Mouse (Mus musculus) gastrocnemius, postnatal 14 days (tissue): ENCODE results near the gene Gjd2. TPM values are rescaled to one million over a fixed set of nuclear protein-coding genes. Genes with fewer than 3 reads are reported as not detected.

ENCODE experiments used
- DNase-seq: peaks from one replicate; pipeline ENCODE4 v3.0.0; 2021; ENCODE audit warnings: mixed read lengths
- intact Hi-C: fragments of 180-260 bp; cut with DNase I; formaldehyde crosslinking; loops from one replicate; pipeline ENCODE4 v1.15.1; 2025; ENCODE audit warnings: low total_unique reads
- total RNA-seq, 2 experiments: library from RNA; stranded (reverse); gene quantifications; 2 replicates each; pipeline ENCODE4 v1.2.3; 2021

Gjd2 gene
- total RNA-seq, 2 experiments from 2014 or later = not detected

DNA sequence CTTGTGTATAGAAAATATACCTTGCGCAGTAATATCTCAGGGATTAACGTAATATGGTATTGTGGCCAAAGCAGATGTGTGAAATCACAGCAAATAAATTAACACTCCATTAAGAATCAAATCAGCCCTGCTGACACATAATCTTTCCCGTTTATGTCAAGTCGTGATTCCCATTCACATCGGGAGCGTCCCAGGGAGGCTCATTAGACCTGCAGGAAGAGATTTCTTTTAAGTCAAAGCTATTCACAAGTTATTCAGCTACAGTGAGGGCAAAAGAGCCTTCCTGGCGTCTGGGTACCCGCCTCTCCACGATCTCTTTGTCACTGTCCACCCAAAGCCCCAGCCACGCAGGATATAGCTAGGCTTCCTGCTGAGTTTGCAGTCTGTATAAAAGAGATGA is 4.7 kb upstream of the Gjd2 start:
- intact Hi-C loops = no loop called here
- no peak for DNase-seq

DNA sequence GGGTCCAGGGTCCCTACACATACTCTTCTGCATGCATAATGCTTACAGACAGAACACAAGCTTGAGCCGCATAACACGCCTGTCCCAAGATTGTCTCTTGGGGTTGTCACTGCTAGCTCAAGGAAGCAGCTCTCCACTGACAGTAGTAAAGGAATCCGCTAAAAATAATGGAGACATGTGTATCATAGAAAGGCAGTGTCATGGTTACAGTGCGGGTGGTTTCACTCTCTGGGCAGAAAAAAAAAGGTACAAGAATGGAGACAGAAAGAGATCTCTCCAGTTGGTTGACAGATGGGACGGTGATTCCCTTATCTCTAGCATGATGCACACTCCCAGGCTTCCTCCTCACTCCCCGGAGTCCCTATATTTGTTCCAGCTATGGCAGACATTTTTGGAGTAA is 1.4 kb upstream of the Gjd2 start:
- DNase-seq = no peak
- intact Hi-C loops = no loop called here

DNA sequence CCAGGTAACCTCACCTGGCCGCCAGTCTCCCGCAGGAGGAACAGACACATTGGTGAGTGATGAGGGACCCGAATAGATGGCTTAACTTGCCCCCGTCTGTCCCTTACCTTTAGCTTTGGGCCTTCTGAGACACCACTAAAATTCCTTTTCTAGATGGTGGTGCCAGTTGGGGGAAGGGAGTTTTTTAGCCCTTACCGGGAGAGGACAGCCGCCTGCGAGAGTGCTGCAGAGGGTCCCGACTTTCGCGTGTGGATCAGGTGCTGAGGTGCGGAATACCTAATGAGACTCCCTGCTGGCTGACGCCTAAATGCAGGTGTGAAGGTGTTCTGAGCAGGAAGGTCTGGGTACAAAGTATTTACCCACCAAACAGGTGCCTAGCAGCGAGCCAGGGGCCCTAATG is 427 bp upstream of the Gjd2 start:
- intact Hi-C loops = no loop called here
- DNase-seq = no peak

DNA sequence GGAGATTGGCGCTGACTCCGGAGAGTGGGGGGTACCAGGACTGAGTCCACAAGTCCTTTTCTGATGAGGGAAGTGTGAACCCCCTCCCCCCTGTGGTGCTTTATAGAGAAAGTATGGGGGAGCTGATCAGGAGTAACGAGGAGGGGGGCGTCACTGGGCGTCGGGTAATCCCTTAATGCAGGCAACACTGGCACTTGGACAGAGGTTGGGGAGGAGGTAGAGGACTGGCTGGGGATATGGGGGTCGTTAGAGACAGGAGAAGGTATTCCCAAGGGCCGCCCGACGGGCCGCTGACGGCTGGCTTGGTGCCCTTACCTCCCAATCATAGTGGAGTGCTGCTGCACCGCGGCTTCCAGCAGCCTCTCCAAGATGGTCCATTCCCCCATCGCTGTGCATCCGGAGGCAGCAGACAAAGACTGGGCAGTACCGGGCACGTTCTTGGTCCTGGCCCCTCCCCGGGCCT is 639 bp downstream of the Gjd2 start:
- intact Hi-C loops = no loop called here
- no peak for DNase-seq

DNA sequence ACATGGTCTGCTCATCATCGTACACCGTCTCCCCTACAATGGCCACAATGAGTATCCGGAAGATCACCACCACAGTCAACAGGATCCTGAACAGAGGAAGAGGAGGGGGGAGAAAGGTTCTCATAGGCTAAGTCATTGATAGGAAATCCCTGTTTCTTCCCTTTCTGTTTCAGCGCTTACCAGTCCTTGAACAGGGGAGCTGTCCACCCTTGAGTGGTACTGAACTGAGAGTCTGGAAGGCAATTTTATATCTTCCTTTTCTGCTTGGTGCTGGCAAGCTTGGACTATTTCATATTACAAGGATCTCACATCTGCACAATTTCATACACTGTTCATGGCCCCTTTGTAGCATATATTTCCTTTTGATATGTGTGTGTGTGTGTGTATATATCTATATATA is 1.6 kb downstream of the Gjd2 start:
- peak; percentile 11 for DNase-seq
- intact Hi-C loops = no loop called here

DNA sequence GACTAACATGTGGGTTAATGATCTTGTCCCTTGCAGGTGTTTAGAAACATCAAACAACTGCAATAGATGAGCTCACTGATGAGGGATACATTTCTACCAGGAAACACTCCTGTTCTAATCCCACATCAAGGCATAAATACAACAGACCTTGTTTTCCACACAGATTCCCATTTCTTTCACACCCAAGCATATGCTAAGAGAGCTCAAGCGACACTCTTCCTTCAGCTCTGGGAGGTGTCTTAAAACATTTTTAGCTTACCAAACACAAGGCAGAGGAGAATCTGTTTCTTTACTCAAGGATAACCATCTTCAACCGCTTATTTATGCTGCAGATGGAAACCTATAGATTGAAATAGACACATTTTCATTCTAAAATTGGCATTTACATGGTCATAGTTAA is 5.1 kb downstream of the Gjd2 start:
- DNase-seq = no peak
- intact Hi-C loops = no loop called here

DNA sequence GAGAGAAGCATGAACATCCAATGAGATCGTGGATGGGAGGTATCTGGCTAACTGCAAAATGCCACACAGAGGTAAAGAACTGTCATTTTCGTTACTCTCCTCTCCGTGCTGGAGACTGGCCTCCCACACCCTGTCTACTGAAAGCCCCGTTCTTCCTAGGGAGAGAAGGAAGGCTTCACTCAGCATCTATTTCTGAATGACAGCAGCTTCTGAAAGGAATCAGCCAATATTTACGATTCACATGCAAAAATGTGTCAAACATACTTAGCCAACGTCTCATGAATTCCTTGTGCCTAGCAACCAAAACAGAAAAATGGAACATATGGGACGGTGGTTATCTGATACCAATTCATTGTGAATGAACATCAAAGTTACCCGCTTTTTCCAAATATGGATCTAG is 15.9 kb downstream of the Gjd2 start:
- intact Hi-C loops = no loop called here
- no peak for DNase-seq

DNA sequence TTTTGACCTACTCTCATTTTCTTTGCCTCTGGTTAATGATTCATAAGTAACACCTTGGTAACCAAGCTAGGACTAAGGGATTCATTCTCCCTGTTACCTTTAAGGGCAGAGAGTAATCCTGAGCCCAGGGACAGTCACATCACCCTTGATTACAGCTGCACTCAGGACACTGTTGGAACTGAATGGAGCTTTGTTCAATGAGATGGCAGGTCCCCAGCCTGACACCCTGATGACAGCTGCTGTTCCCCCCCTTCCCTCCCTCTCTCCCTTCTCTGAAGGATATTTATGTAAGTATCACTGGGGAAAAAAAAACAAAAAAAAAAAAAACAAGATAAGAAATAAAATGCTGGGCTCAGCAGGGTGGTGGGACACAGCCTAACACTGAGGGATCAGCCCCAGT is 16.5 kb downstream of the Gjd2 start:
- intact Hi-C loops = no loop called here
- no peak for DNase-seq

DNA sequence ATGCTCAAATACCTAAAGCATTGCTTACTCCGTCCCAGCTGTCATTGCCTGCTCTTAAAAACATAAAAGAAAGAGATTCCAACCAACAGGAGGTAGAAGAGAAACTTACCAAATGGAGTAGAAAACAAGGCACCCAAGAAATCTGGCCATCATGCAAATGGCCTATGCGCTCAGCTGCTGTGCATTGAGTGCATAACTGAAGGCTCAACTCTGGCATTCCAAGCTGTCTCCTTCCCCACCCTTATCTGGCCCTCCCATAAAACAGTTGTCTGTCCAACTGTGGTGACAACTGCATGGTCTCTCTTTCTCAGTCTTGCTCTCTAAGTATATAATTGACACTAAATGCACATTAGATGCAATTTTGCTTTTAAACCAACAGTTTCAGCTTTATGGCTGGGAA is 28.5 kb downstream of the Gjd2 start:
- intact Hi-C loops = no loop called here
- no peak for DNase-seq

DNA sequence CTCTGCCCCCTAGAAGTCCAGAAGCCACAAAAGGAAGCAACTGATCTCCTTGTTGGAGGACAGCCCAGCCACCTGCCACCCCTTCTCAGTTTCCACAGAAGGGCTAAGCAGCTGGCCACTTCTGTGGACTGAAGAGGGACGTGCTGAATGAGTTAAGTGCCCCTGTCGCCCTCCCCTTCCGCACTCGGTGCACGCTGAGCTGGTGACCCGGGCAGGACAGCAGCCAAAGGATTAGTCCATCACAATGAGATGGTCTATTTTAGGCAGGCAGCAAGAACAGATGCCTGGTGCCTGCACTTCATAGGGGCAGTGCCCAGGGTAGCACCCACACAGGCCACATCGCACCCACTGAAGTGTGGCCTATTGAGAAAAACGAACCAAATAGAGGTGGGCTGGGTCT is 32.8 kb downstream of the Gjd2 start:
- peak; percentile 66 for DNase-seq
- intact Hi-C loops = no loop called here

DNA sequence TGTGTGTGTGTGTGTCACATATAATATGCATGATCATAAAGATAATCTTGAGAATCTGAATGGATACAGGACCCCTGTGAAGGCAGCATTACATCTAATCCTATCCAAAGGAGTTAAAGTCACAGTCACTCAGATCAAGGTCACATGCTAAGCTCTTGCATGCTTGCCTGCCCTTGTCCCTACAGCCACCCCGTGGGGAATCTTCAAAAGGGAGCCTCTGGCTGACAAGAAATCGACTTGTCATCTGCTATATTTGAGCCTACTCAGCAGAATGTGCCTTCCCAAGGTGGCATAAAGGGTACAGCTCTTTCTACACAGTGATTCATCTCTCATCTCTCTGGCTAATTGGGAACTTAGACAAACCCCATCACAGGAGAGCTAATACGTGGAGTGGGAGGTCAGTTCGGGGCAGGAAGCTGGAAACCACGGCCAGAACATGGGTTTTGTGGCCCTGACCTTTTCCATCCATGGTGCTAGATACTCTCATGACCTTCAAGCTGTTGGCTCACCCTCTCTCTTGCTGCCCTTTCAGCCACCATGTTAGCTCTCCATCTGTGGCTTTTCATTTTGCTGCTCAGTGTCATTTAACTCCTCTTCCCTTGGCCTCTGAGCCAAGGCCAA is 35.2 kb downstream of the Gjd2 start:
- intact Hi-C loops = no loop called here
- no peak for DNase-seq

DNA sequence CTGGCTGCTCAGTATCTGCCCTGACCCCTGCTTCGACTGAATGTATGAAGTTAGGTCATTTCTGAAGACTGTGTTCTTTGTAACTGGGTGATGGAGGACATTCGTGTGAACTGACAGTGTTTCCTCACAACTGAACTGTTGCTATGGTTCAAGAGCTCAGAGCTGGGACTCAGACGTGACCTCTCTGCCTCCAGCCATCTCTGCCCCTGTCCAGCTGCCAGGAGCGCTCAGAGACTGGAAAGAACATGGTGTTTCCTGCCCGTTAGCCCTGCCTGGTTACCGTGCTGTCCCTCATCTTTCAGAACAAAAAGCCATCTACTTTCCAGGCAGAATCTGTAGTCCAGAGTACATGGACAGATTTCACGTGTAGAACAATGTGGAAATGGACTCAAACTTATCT is 39.5 kb downstream of the Gjd2 start:
- intact Hi-C loops = loop anchor here (5.0 kb wide), 1 partner anchor 173 kb away; no protein-coding TSS in a partner anchor
- DNase-seq = peak; percentile 8

DNA sequence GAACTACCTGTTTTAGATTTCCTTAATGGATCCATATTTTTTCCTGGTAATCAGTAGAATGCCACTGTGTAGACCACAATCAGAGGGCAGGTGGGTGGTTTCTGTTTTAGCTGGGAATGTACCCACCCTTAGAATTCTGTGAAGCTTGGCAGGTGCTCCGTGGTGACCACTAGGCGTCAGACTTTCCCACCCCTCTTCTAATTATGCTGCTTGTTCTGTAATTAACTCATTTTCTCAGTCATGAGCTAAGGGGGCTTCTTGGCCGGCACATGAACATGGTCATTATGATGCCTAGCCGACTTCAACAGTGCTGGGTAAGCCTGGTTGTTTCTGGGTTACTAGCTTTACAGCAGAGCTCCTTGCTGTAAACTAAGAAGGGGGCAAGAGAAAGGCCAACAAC is 47.0 kb downstream of the Gjd2 start:
- no peak for DNase-seq
- intact Hi-C loops = no loop called here

Other genes with a start within 250 kb of the Gjd2 start
- under 1 TPM; 0.24 to 0.25 TPM for gene Scg5, start 184.5 kb downstream of the Gjd2 start, total RNA-seq
- 1 to 10 TPM; 3.7 to 4.2 TPM for gene Arhgap11a, start 165.0 kb downstream of the Gjd2 start, total RNA-seq
- 1,000 to 10,000 TPM; 7,210 to 7,715 TPM for gene Actc1, start 39.9 kb upstream of the Gjd2 start, total RNA-seq
- gene Aqr, start 173.4 kb upstream of the Gjd2 start, total RNA-seq = 10 to 100 TPM; 11.1 to 11.3 TPM
- 10 to 100 TPM; 11.8 to 13.3 TPM for gene Zfp770, start 187.8 kb upstream of the Gjd2 start, total RNA-seq